Mouse (Mus musculus): Measurements from ENCODE around the gene Aimp1. TPM values are rescaled to one million over a fixed set of nuclear protein-coding genes. Genes with fewer than 3 reads are reported as not detected.

Aimp1 gene
- polyA plus RNA-seq (2015; fragmentation: Nextera tagmentation; extraction: Ambion mirVana) = 54.1 and 58.7 TPM in 2 replicates

DNA sequence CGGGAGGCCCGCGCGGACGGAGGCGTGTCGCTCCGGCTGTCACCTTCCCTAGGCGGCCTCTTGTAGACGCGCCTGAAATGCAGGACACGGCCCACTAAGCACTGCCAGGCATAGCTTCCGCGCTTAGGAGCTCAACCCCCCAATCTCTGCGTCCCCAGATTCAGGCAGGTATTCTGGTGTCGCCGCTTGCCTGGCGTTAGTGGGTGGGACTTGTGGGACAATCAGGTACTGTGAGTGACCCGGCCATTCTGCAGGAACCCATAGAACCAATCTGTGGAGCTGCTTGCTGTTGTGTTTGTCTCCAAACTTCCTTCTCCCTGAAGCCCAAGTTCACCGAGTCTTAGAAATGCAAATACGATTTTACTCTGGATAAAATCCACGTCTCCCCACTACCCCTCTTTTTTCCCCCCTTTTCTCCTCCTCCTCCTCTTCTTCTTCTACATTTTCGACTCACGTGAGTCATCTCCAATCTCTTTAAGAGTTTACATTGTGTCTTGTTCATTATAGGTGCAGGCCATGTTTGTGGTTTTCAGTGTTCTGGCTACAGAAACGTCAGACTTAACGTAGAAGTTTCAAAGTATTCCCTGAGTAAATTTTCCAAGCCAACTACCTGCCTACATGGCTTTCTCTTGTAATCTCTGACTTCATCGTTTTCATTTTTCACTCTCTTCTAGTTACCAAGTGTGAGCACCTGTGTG lies at the start of gene Aimp1:
TSS of gene Aimp1 (minus strand) at position 140 of the 698 bp plus-strand sequence.
- H3K9me3 ChIP-seq = no peaks in the 10 kb centered on the region
- no peak for ATAC-seq (ENCODE audit: borderline replicate concordance, extremely low read depth, low FRiP score, low TSS enrichment)
- H3K36me3 ChIP-seq = peaks cover 7% of the 10 kb centered on the region; the same call in 1 of the 2 replicates
- no peaks in the 10 kb centered on the region for H3K27me3 ChIP-seq
- peak within 1 kb of the TSS; percentile 89 for H3K27ac ChIP-seq
- H3K9ac ChIP-seq = peak within 1 kb of the TSS; percentile 87
- WGBS = 2% methylated on average over 27 of the region's 27 CpGs
- peaks cover 13% of the 10 kb centered on the region for H3K4me1 ChIP-seq
- peak within 1 kb of the TSS; percentile 89 for H3K4me3 ChIP-seq
- peak within 1 kb of the TSS; percentile 73 for H3K4me2 ChIP-seq

DNA sequence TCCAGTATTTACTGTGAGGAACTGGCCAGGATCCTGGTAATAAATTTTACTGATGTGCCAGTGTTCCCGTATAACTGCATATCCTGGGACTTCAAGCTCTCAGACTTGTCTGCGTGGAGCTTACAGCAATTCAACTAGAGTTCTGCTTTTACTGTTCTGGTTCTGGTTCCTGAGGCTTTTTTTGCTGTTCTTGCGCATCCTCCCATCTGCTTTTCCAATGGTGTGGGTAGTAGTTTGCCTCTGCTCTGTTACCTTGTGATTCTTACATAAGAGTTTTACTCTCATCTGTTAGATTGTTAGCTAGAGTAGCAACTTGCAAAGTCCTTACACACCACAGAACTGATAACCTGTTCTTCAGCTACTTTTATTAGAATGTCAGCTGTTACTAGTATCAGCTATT lies 40.2 kb upstream of the Aimp1 start:
- Histone ChIP-seq H3K4me2 (no peak overlapping the region), H3K9me3 (no peaks in the 10 kb centered on the region), H3K9ac (no peak overlapping the region), H3K4me1 (no peaks in the 10 kb centered on the region), H3K27ac (no peak overlapping the region), H3K27me3 (no peaks in the 10 kb centered on the region), H3K36me3 (peaks cover 18% of the 10 kb centered on the region), H3K4me3 (no peak overlapping the region)
- WGBS = 85% methylated on average over 3 of the region's 3 CpGs
- no peak for ATAC-seq (ENCODE audit: borderline replicate concordance, extremely low read depth, low FRiP score, low TSS enrichment)

DNA sequence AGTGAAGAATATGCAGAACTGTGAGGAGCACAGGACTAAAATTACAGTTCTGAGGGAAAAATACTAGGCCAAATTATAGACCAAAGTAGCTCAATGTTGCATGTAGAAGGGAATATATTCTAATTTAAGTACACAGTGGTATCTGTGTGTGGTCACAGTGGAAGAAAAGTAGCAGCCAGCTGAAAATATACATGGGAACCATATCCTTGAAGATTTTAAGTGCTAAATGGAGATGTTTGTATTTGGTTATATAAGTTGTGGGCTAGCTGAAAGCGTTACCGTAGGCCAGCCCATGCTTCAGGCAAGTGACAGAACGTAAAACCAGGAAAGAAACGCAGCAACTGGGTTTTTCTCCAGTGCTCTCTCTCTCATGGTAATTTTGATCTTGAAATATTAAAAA lies 33.1 kb upstream of the Aimp1 start:
- no peaks in the 10 kb centered on the region for H3K9me3 ChIP-seq
- peaks cover 5% of the 10 kb centered on the region; the same call in 1 of the 2 replicates for H3K36me3 ChIP-seq
- no peaks in the 10 kb centered on the region for H3K27me3 ChIP-seq
- no peak overlapping the region for H3K4me2 ChIP-seq
- ATAC-seq (ENCODE audit: borderline replicate concordance, extremely low read depth, low FRiP score, low TSS enrichment) = no peak
- no peak overlapping the region for H3K27ac ChIP-seq
- H3K4me1 ChIP-seq = no peaks in the 10 kb centered on the region
- no peak overlapping the region for H3K9ac ChIP-seq
- 94% methylated on average over 4 of the region's 4 CpGs for WGBS
- no peak overlapping the region for H3K4me3 ChIP-seq

DNA sequence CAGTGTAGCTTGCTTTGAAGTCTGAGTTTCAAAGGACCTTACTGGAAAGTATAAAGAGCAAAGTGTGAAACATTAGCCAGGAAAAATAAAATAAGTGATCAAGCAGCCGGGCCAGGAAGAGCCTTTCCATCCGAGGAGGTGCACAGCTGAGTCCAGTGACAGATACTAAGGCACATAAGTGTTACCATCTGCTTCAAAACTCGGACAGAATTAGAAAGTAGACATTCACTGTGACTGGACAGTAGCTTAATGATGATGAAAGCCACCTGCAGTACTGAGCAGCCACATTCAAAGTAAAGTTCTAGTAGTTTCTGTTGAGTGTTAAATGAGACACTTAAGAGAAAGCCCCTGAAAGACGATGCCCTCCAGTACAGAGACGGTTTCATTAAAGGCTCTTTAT lies 29.7 kb upstream of the Aimp1 start:
- no peaks in the 10 kb centered on the region for H3K9me3 ChIP-seq
- H3K4me2 ChIP-seq = no peak overlapping the region
- no peak for ATAC-seq (ENCODE audit: borderline replicate concordance, extremely low read depth, low FRiP score, low TSS enrichment)
- H3K9ac ChIP-seq = no peak overlapping the region
- no peak overlapping the region for H3K27ac ChIP-seq
- no peak overlapping the region for H3K4me3 ChIP-seq
- WGBS = 46% methylated on average over 5 of the region's 5 CpGs
- H3K27me3 ChIP-seq = no peaks in the 10 kb centered on the region
- H3K36me3 ChIP-seq = no peaks in the 10 kb centered on the region
- H3K4me1 ChIP-seq = no peaks in the 10 kb centered on the region

DNA sequence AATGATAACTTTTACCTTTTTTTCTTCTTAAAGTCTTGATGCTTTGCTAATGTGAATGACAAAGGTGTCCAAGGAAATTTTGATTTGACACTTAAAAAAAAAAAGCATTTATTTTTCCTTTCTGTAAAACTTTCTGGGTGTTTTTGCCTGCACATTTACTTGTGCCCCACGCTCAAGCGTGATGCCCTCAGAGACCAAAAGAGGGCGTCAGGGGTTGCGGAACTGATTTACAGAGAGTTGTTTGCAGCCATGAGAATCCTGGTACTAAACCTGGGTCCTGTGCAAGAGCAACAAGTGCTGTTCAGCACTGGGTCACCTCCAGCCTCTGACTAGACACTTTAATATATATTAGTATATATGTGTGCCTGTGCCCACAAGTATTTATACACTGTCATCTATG lies 22.8 kb upstream of the Aimp1 start:
- H3K9ac ChIP-seq = no peak overlapping the region
- no peak overlapping the region for H3K4me3 ChIP-seq
- no peaks in the 10 kb centered on the region for H3K27me3 ChIP-seq
- no peaks in the 10 kb centered on the region for H3K4me1 ChIP-seq
- no peaks in the 10 kb centered on the region for H3K36me3 ChIP-seq
- H3K27ac ChIP-seq = no peak overlapping the region
- WGBS = 76% methylated on average over 4 of the region's 4 CpGs
- no peak for ATAC-seq (ENCODE audit: borderline replicate concordance, extremely low read depth, low FRiP score, low TSS enrichment)
- H3K4me2 ChIP-seq = no peak overlapping the region
- no peaks in the 10 kb centered on the region for H3K9me3 ChIP-seq

DNA sequence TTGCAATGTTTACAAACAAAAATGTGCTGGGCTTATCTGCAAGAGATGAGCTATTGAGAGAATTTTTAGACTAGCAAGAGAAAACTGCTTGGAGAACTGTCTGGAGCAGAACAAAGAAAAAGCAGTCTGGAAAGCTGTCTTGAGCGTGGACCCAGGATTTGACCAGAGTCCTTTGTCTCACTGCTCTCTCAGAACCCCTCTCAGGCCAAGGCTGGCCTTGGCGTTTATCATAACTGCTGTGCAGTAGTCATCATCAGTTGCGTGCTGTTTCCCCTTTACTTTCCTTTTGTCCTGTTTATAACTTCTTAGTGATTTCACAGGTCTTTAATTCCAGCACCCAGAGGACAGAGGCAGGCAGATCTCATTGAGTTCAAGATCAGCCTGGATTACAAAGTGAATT lies 20.0 kb upstream of the Aimp1 start:
- Histone ChIP-seq H3K9ac (no peak overlapping the region), H3K36me3 (no peaks in the 10 kb centered on the region), H3K4me1 (no peaks in the 10 kb centered on the region), H3K27me3 (no peaks in the 10 kb centered on the region), H3K4me2 (no peak overlapping the region), H3K4me3 (no peak overlapping the region), H3K9me3 (no peaks in the 10 kb centered on the region), H3K27ac (no peak overlapping the region)
- ATAC-seq (ENCODE audit: borderline replicate concordance, extremely low read depth, low FRiP score, low TSS enrichment) = no peak
- WGBS = 67% methylated on average over 3 of the region's 3 CpGs

DNA sequence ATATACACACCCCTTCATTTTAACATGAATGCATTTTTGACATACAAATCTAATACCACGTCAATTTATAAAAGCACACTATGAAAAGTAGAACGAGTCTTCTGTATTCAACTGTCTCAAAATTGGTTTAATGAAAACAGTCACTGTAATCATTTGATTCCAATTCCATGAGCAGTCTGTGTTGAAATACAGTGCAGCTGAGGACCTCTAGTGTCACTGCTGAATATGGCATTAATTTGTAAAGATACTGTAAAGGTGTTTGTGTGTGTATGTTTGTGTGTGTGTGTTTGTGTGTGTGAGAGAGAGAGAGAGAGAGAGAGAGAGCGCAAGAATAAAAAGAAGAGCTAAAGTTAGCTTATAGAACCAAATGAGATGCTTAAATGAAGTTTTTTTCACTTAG lies 17.2 kb upstream of the Aimp1 start:
- Histone ChIP-seq H3K36me3 (no peaks in the 10 kb centered on the region), H3K9me3 (no peaks in the 10 kb centered on the region), H3K4me2 (no peak overlapping the region), H3K27me3 (no peaks in the 10 kb centered on the region), H3K9ac (no peak overlapping the region), H3K27ac (no peak overlapping the region), H3K4me1 (no peaks in the 10 kb centered on the region), H3K4me3 (no peak overlapping the region)
- 62% methylated on average over 3 of the region's 3 CpGs for WGBS
- ATAC-seq (ENCODE audit: borderline replicate concordance, extremely low read depth, low FRiP score, low TSS enrichment) = no peak

DNA sequence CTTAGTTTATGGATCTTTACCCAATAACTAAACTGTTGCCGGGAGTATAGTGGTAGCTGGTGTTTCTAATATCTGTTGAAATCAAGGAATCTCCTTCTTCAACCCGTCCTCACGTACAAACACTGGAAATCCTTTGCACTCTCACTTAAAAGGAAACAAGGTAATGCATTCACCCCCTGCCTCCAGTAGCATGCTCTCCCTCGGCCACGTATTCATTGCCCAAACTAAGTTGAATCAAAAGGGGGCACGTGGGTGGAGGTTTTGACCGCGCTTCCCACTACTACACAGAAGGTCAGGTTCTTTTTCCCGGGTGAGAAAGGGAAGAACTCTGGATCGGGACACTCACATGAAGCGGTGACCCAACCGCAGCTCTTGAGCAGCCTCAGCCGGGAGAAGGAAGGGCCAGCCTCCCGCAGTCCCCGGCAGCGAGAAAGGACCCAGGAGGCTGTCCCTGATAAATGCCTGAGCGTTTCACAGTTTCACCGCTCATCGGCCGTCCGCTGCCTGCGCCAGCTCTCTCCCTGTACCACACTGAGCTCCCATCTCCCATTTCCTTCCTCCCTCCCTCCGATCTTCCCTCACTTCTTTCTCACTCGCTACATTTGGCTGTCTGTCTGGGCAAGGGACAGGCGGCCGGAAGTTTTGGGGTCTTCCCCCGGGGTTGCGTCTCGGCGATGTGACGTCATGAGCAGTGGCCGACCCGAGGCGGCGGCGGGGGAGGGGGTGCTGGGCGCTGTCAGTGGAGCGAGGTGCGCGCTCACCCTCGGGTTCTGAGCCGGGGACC lies 531 bp downstream of the Aimp1 start, which contains the start of gene Tbck:
TSS of gene Tbck (plus strand) at position 698 of the 784 bp plus-strand sequence.
- Histone ChIP-seq H3K9me3 (no peaks in the 10 kb centered on the region), H3K9ac (peak within 1 kb of the TSS; percentile 87), H3K27ac (peak within 1 kb of the TSS; percentile 89), H3K4me1 (peaks cover 13% of the 10 kb centered on the region), H3K36me3 (peaks cover 7% of the 10 kb centered on the region; the same call in 1 of the 2 replicates), H3K4me3 (peak within 1 kb of the TSS; percentile 89), H3K27me3 (no peaks in the 10 kb centered on the region), H3K4me2 (peak within 1 kb of the TSS; percentile 73)
- peak; percentile 98 for ATAC-seq (ENCODE audit: borderline replicate concordance, extremely low read depth, low FRiP score, low TSS enrichment)
- WGBS = under 1% methylated on average over 42 of the region's 42 CpGs

DNA sequence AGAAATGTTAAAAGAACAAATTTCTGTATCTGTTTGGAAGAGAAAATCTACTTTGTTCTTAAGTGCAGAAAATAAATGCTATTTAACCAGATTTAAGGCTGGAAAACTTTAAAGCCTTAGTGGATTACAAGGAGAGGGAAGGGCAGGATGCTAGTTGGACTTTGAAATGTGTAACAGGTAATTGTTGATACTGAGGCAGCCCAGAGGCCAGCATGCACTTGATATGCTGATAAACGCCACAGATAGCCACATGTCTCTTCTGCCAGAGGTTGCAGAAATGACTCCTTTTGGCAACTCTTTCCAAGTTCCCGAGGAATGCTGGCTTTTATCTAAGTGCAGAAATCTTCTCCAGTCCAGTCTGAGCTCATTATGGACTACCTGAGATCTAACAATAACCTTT lies 6.7 kb downstream of the Aimp1 start:
- Histone ChIP-seq H3K27me3 (no peaks in the 10 kb centered on the region), H3K4me3 (no peak overlapping the region), H3K4me2 (no peak overlapping the region), H3K27ac (no peak overlapping the region), H3K36me3 (peaks cover 25% of the 10 kb centered on the region), H3K9me3 (no peaks in the 10 kb centered on the region), H3K9ac (no peak overlapping the region), H3K4me1 (peaks cover 2% of the 10 kb centered on the region)
- no peak for ATAC-seq (ENCODE audit: borderline replicate concordance, extremely low read depth, low FRiP score, low TSS enrichment)
- WGBS = 79% methylated on average over 2 of the region's 2 CpGs

DNA sequence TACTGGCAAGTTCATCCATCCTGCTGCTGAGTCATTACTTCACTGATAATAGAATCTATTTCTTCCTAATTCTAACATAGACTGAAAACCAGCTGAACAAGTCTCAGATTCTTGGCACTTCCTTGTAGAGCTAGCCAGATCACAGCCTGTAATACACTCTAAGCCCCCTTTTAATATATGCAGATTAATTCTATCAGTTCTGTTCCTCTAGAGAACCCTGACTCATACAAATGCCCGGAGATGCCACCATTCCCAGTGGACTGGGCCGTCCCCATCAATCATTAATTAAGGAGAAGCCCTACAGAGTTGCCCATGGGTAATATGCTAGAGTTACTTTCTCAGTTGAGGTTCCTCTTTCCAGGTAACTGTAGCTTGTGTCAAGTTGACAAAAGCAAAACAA lies 28.2 kb downstream of the Aimp1 start:
- no peaks in the 10 kb centered on the region for H3K9me3 ChIP-seq
- H3K4me1 ChIP-seq = no peaks in the 10 kb centered on the region
- WGBS = 88% methylated on average over 2 of the region's 2 CpGs
- no peak overlapping the region for H3K4me2 ChIP-seq
- H3K27me3 ChIP-seq = no peaks in the 10 kb centered on the region
- H3K27ac ChIP-seq = no peak overlapping the region
- no peak for ATAC-seq (ENCODE audit: borderline replicate concordance, extremely low read depth, low FRiP score, low TSS enrichment)
- H3K9ac ChIP-seq = no peak overlapping the region
- peaks cover 19% of the 10 kb centered on the region; the same call in 1 of the 2 replicates for H3K36me3 ChIP-seq
- no peak overlapping the region for H3K4me3 ChIP-seq

DNA sequence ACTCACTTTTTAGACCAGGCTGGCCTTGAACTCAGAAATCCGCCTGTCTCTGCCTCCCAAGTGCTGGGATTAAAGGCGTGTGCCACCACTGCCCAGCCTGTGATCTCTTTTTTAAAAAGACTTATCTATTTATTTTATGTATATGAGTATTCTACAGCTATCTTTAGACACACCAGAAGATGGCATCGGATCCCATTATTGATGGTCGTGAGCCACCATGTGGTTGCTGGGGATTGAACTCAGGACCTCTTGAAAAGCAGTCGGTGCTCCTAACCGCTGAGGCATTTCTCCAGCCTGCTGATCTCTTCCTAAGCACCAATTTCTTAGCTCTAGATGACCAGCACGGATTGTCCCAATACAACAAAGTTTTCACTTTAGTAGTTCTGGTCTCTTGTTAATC lies 30.2 kb downstream of the Aimp1 start:
- Histone ChIP-seq H3K4me1 (no peaks in the 10 kb centered on the region), H3K27me3 (no peaks in the 10 kb centered on the region), H3K4me2 (no peak overlapping the region), H3K36me3 (0 out of 2 replicates have a peak, but pooled peaks cover 5% of the 10 kb centered on the region), H3K4me3 (no peak overlapping the region), H3K9me3 (no peaks in the 10 kb centered on the region), H3K9ac (no peak overlapping the region), H3K27ac (no peak overlapping the region)
- no peak for ATAC-seq (ENCODE audit: borderline replicate concordance, extremely low read depth, low FRiP score, low TSS enrichment)
- WGBS = 83% methylated on average over 7 of the region's 7 CpGs

DNA sequence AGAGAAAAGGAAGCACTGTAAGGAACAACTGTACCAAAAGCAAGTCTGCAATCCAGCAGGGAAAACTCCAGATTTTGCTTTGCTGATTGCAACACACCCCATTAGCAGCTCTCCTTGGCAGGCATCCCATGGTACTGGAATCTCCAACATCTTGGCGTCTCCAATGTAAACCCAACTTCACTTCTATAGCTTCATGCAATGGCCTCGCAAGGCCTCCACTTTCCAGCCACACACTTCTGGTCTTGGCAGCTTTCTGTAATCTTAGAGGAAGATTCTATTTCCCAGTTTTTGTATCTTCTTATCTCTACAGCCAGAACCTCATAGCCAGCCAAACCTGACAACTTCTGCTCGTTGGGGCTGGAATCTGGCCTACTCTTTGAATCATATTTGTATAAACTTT lies 32.4 kb downstream of the Aimp1 start:
- peak overlapping the region; percentile 47 for H3K27ac ChIP-seq
- peak; percentile 95 for ATAC-seq (ENCODE audit: borderline replicate concordance, extremely low read depth, low FRiP score, low TSS enrichment)
- no peak overlapping the region for H3K4me3 ChIP-seq
- no peaks in the 10 kb centered on the region for H3K4me1 ChIP-seq
- no peak overlapping the region for H3K4me2 ChIP-seq
- H3K9ac ChIP-seq = no peak overlapping the region
- H3K36me3 ChIP-seq = no peaks in the 10 kb centered on the region
- no peaks in the 10 kb centered on the region for H3K9me3 ChIP-seq
- 39% methylated on average over 3 of the region's 3 CpGs for WGBS
- H3K27me3 ChIP-seq = no peaks in the 10 kb centered on the region

Measured in lung, embryonic 15.5 days (tissue).